Mouse (Mus musculus): Measurements from ENCODE around the gene Dgat2.

DNA sequence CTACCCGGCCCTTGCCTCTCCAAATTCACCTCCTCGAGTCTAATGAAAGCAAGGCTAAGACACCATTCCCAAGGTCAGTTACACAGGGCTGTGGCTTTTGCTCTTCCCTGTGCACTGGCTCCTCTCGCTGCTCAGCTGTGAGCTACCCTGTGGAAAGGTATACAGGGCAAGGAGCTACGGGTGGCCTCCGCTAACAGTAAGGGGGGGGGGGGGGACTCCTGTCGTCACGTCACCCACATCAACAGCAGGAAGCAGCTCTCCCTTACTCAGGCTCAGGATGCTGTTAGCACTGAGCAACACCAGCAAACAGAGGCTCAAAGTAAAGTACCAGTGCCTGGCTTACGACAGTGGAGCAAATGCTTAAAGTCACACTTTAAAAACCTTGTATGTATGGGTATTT is 29.8 kb downstream of the Dgat2 start:
- TF ChIP-seq MXI1 (IDR thresholded peaks at IDR 0.05; ENCODE audit: low read depth, low read length): no peak
- no peak for TF ChIP-seq POLR2A (IDR thresholded peaks at IDR 0.05; ENCODE audit: low read depth, low read length)
- no peak for TF ChIP-seq SIN3A (IDR thresholded peaks at IDR 0.05; ENCODE audit: low read length)
- no peak for TF ChIP-seq CTCF (conservative IDR thresholded peaks at IDR 0.05 in 1 of 2, IDR thresholded peaks at IDR 0.05 in 1 of 2; ENCODE audit: low read depth in 2 of 2, low read length in 2 of 2)
- no peak for TF ChIP-seq RCOR1 (conservative IDR thresholded peaks at IDR 0.05; ENCODE audit: low read depth, low read length)
- TF ChIP-seq TBP (conservative IDR thresholded peaks at IDR 0.05; ENCODE audit: low read depth, low read length): no peak
- TF ChIP-seq HCFC1 (IDR thresholded peaks at IDR 0.05; ENCODE audit: low read depth, low read length): no peak
- no peak for TF ChIP-seq GABPA (IDR thresholded peaks at IDR 0.05; ENCODE audit: insufficient replicate concordance, low read depth, low read length)

Data from CH12.LX (cell line).